Mouse (Mus musculus): ENCODE data around the gene Mfsd4b5.
"Not testable (repeated sequence)": the region's sequence is repeated elsewhere in the genome, so short reads cannot be mapped to it uniquely, and the experiment has no call there.

The Mfsd4b5 gene

GRCm38 (mm10) chr10:39967512-39967911 lies 18.9 kb downstream of the Mfsd4b5 start:
- no peak for DNase-seq (ENCODE audit: low spot score in 2 of 2)

- DNase-seq (ENCODE audit: low spot score in 2 of 2) = no peak
Measured at GRCm38 (mm10) chr10:39961906-39962305, 24.5 kb downstream of the Mfsd4b5 start.

DNA sequence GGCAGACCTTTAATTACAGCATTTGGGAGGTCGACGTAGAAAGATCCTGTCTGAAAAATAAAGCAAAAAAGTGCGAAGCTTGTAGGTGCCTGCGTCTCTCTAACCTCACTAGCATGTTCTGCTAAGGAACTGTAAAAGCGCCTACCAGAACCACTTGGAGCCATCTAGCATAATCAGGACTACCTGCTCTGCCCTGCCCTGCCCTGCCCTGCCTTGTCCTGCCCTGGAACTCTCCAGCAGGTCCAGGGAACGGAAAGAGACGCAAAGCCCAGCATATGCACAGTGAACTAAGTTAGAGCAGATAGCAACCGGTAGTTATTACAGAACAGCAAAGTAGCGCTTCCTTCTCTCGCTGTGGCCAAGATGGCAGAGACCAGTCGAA lies 26.0 kb downstream of the Mfsd4b5 start:
- DNase-seq (ENCODE audit: low spot score in 2 of 2) = no peak

- DNase-seq (ENCODE audit: low spot score in 2 of 2) = peak; percentile 65 to 91
Measured at GRCm38 (mm10) chr10:39959761-39960440, 26.5 kb downstream of the Mfsd4b5 start, which contains the start of gene Mfsd4b3. TSS of gene Mfsd4b3 (minus strand) at chr10:39960153.

- no peak for DNase-seq (ENCODE audit: low spot score in 2 of 2)
Measured at GRCm38 (mm10) chr10:39958266-39958665, 28.2 kb downstream of the Mfsd4b5 start.

DNA sequence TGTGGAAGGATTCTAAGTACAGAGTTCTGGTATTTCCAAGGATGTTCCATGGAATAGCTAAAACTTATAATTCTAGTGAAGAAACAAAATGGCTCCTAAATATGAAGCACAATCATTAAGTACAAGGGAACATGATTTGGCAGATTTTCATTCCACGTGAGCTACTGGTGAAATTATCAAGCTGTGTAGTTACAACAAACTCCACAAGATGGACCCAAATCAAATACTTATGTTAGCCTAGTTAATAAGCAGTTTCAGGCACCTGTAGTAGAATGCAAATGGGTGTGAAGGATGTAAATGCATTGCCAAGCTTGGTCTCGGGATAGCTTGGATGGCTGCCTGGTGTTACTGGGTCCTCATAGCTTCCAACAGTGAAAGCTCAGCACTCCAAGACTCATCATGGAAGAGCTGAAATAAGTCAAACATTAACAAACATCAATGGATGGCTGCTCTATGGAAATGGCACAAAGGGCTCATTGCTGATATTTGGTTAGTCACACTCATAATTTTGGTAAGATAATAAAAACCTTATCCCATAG lies 30.0 kb downstream of the Mfsd4b5 start:
- DNase-seq (ENCODE audit: low spot score in 2 of 2) = no peak

GRCm38 (mm10) chr10:39955163-39955562 lies 31.3 kb downstream of the Mfsd4b5 start:
- no peak for DNase-seq (ENCODE audit: low spot score in 2 of 2)

DNA sequence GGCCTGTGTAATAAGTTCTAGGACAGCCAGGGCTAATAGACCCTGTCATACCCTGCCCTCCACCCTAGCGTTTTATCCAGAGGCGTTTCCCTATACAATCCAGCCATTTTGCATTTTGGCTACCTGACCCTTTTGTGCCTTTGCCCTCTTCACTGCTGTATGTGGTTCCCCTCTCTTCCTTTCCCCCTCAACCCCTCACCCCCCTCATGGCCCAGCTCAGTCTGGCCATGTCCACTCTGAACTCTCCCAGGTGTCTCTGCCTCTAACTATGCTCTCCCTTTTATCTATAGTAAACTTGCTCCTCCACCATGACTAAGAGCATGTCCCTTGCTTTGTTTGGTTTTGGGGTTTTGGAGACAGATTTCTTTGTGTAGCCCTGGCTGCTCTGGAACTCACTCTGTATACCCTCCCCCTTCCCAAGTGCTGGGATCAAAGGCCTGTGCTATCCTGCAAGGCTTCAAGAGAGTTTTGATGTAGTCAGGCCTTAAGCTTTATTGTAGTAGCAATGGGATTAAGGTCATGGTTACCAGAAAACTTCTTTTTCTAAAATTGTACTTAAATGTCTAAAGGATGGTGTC lies 37.0 kb downstream of the Mfsd4b5 start:
- DNase-seq (ENCODE audit: low spot score in 2 of 2) = no peak

- DNase-seq (ENCODE audit: low spot score in 2 of 2) = not testable (repeated sequence)
Measured at GRCm38 (mm10) chr10:39947195-39947594, 39.3 kb downstream of the Mfsd4b5 start.

DNA sequence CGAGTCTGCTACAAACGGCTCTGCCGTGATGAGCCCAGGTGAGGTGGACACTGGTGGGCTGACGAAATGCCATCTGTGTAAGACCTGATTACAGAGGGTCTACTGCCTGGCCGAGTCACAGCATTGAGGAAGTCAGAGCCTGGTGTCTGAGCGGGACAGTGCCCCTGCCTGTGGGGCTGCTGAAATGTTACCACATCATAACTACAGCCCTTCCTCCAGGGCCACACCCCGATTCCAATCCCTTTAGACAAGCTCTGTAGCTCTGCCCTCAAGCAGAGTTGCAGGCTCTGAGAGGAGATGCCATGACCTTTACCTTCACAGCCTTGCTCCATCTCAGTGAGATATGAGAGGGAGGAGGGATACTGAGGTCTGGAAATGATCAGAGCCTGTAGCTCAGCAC lies 49.9 kb downstream of the Mfsd4b5 start:
- no peak for DNase-seq (ENCODE audit: low spot score in 2 of 2)

DNA sequence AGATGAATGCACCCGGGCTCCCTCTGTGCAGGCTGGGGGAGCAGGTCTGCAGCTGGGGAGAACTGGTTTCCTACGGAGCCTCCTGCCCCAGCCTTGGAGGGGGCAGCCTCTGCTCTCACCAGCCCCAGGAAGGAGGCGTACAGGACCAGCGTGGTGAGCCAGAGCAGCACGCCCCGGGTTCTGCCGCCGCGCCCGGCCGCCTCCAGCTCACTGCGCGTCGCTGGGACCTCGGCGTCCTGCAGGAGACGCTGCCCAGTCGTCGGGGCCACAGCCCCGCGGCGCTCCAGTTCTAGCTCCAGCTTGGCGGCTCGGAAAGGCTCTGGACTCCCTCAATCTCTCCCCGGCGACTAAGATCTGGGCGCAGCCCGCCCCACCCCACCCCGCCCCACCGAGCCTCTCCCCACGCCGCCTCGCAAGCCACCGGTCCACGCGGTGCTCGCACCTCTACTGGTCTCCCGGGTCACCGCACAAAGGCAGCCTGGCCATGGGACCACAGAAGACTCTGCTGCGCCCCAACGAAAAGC lies 59.8 kb downstream of the Mfsd4b5 start, which contains the start of gene Mfsd4b2:
Gene Mfsd4b2, minus strand, starts transcription at position 308 of the 524 bp plus-strand sequence.
- no peak for DNase-seq (ENCODE audit: low spot score in 2 of 2)

- not testable (repeated sequence) for DNase-seq (ENCODE audit: low spot score in 2 of 2)
Measured at GRCm38 (mm10) chr10:39924556-39924955, 61.9 kb downstream of the Mfsd4b5 start.

- no peak for DNase-seq (ENCODE audit: low spot score in 2 of 2)
Measured at GRCm38 (mm10) chr10:39912616-39913015, 73.8 kb downstream of the Mfsd4b5 start.

- no peak for DNase-seq (ENCODE audit: low spot score in 2 of 2)
Measured at GRCm38 (mm10) chr10:39908768-39909441, 77.5 kb downstream of the Mfsd4b5 start.
